Mouse (Mus musculus) thymus, adult 18-20 months (tissue): ENCODE data around the gene Asb18.

Source experiments
- DNase-seq, 2 experiments: peaks; one replicate each; pipeline ENCODE4 v3.0.0; 2022; ENCODE audit warnings: mixed read lengths in 2 of 2

The Asb18 gene

DNA sequence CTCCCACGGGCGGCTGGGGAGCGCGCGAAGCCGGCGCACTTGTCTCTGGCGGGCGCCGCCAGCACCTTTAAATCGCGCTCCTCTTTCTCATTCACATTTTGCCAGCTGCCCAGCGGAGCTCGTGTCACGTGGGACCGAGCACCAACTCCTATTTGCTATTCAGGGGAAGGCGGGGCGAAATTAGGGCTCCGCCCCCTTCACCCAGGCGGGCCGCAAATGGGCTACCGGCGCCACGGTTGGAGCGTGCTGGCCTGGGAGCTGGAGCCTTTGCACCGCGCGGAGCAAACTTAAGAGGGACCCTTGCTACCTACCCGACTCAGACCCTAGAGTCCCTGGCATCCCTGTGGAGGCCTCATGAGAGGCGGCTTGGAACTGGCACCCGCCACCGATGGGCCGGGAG lies 83.3 kb downstream of the Asb18 start, which contains the start of gene Gbx2:
Gene Gbx2, minus strand, starts transcription at position 60 of the 400 bp plus-strand sequence.
- no peak for DNase-seq

DNA sequence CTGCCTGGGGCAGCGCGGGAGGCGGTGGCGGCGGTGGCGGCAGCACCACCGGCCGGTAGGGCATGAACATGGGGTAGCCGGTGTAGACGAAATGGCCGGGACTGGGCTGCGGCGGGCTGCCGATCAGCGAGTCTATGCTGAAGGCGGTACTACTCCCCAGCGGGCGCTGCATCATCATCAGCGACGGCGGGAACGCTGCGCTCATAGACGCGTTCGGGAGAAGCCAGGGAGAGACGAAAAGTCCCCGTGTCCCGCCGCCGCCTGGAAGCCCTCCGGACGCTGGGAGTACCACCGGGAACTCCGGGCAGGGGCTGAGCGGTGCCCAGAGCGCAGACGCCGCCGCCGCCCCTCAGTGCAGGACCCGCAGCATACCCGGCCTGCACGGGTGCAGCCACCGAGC lies 83.9 kb downstream of the Asb18 start:
- DNase-seq = no peak

DNA sequence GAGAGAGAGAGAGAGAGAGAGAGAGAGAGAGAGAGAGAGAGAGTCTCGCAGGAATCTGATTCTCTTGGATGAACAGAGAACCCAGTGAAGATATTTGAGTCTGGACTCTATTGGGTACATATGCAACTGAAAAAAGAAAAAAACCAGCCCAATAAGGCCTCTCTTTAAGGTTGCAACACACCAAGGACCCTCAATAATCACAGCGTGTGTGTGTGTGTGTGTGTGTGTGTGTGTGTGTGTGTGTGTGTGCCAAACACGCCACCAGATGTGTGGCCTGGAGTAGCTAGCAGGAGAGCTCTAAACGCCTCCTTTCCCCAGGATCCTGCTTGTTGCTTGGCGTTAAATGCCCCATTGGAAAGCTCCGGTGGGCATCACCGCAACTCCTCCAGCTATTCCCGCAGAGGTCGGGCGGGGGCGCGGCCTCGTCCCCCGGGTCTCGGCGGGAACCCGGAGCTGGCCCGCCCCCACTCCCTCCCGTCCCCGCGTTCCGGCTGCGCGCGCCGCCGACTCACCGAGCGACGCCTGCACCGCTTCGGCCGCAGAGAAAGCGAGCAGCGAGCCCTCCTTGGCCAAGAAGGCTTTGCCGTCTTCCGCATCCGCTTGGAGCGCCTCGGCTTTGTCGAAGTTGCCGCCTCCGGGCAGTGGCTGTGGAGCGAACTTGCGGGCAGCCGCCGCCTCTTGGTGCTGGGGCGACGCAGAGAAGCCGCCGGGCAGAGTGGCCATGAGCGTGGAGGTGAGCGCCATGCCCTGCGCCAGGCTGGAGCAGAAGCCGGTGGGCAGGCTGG lies 84.6 kb downstream of the Asb18 start:
- no peak for DNase-seq

DNA sequence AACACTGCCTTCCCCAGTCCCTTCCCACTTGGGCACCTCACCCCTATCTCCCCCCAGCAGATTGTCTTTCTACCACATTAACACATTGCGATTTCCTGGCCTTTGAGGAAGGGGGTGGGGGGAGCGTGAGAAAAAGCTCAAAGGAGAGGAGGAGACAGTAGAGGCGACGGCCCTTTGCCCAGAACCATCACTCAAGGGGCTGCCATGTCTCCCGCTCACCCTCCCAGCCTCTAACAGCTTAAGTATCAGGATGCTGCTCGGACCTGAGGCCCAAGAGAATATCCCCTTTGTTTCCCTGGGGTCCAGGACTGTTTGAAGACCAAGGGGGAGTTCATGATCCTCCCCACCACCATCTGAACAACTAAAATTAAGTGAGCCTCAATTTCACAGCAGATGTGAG lies 85.3 kb downstream of the Asb18 start:
- DNase-seq = no peak

DNA sequence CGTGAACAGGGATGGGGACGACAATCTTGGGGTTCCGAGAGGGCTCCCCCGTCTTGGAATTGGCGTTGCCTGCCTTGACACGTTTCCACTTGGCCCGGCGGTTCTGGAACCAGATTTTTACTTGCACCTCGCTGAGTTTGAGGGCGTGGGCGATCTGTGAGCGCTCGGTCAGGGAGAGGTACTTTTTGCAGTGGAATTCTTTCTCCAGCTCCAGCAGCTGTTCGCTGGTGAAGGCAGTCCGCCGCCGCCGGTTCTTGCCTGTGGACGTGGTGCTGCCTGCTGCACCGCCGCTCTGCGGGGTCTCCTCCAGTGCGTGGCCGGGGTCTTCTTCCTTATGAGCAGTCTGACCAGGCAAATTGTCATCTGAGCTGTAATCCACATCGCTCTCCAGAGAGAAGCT lies 85.8 kb downstream of the Asb18 start:
- no peak for DNase-seq

DNA sequence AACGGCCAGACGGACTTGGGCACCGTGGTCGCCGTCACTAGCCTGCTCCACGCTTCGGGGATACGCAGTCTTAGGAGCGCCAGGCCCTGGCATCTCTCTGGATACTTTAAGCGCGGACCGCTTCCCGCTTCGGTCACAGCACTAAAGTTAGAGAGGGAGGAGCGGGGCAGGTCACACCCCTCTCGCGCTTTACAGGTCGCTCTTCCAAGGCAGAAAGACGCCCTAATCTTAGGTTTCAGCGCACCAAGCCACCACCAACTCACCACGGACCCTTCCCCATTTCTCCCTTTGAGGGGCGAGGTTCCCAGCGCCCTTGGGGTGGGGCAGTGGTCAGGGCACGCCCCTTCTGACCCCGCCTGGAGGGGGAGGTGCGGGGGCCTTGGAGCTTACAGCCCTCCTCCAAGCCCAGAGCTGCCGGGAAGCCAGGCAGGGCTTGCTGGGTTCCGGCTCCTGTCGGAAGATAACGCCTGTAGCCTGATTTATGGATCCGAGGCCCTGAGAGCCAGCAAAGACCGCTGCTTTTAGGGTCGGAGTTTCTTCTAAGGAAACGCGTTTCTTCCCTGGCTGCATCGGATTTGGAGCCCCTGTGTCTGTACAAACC lies 87.3 kb downstream of the Asb18 start:
- no peak for DNase-seq

DNA sequence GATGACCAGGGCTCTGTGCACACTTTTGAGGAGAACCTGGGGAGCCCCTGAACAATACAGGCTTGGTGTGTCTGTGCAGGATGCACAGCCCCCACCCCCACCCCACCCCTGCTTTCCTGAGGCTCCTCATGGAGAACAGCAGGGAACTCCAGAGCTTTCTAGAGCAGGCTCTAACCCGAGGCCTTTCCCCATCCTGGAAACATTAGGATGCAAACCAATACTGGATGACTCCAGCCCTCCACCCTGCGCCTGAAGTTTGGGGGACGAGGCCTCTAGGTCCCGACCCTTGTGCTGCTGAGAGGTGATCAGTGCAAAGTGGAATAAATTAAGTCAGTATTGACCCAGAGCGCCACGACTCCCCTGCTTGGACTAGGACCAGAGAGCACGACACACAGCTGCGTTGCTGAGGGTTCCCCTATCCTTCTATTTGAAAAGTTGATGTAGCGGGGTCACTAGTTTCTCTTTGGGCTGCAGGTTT lies 87.8 kb downstream of the Asb18 start:
- no peak for DNase-seq

DNA sequence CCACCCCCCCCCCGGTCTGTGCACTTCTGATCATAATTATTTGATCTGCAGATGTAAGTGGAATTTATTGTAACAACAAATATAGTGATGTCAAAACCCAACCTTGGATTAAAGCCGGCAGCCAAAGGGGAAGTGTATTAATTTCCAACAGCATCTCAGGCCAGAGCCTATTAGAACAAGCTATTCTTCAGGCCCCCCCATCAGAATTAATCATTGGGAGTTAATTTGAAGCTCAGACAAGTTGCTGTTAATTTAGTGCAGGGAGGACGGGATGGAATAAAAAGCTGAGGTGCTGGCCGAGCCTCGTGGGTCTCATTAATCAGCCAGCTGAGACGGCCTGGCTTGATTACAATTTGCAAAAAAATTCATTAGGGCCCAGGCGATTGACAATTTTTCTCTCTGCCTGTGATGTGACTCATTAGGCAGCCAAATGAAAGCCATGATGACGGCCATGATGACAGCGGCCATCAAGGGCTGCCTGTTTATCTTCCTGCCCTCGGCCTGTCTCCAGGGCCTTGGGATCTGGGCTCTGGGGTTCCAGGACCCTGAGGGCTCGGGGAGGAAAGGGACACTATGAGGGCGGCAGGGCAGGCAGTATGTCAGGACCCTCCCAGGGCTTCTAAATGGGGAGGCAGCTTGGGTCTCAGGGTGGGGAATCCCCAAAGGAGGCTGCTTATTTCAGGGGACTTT lies 88.8 kb downstream of the Asb18 start:
- DNase-seq = no peak

DNA sequence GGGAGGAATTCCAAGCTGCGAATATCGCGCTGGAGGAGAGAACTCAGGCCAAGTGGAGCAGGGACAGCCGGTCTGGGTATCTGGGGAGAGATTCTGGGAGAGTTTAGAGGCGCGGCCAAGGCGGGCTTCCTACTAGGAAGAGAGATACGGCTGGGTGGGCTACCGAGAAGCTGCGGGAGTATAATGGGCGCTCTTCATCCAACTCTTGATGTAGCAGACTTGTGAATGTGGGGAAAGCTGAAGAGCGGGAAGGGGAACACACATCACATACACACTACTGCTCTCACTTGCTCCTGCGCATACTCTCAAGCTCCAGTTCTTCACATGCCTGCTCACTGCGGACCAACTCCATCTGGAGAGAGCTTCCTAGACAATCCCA lies 90.8 kb downstream of the Asb18 start:
- DNase-seq = no peak

DNA sequence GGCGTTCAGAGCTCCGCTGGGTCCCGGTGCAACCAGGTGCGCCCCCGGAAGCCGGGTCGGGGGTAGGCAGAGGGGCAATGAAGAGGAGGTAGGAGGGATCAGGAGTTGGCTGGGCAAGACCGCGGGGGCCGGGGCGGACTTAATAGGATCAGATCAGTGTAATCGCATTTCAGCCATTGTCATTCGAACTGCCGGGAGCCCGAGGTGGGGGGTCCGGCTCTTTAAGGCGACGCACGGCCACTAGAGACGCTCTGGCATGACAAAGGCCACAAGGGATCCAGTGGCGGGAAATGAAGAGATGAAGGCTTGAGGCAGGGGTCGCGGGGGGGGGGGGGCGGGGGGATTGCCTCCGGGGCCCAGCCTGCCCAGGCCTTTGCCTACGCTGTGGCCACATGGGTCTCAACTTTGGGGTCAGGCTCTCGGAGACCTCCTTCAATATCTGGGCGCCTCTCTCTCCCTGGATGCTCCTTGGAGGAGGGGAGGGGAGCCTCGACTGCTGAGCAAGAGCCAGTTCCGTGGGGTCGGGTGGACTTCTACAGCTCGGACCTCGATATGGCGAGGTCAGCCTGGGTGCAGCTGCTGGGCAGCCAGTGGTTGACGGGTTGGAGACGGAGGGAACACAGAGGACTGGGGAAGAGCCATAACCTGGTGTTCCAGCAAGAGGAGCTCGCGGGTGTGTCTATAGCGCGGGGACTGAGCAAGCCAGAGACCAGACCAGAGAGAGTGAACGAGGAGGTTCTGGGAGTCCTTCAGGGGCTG lies 91.4 kb downstream of the Asb18 start:
- DNase-seq = no peak

DNA sequence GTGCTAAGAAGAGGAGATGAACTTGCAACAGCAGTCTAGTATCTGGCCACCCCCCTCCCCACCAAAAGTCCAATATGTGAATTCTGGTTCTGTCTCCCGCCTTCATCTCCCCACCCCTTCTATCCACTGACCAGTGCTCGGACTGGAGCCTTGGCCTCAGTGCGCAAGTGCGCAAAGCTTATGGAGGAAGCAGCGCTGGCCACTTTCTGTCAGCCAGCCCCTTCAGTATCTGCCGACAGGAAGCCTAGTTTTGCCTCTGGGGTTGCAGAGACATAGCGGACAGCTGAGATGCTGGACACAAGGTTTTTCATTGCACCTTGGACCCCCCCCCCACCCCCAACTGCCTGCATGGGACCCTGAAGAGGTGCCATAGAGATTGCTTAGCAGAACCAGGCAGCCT lies 92.2 kb downstream of the Asb18 start:
- no peak for DNase-seq

DNA sequence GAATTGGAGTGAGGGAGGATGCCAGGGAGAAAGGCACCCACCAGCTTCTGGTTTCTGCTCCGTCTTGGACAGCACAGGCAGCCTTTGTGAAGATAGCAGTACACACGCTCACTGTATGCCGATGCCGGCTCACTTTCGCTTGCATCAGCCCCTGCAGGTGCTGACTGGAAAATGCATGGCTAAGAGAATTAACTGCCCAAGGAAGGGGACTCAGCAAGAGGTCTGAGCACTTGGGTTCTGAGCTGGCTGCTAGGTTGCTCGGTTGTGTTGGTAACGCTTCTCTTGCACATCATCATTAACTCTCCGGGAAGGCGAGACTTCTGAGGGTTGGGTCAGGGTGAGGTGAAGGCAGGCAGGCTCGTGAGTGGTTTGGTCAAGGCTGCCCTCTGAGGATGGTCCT lies 92.7 kb downstream of the Asb18 start:
- no peak for DNase-seq

DNA sequence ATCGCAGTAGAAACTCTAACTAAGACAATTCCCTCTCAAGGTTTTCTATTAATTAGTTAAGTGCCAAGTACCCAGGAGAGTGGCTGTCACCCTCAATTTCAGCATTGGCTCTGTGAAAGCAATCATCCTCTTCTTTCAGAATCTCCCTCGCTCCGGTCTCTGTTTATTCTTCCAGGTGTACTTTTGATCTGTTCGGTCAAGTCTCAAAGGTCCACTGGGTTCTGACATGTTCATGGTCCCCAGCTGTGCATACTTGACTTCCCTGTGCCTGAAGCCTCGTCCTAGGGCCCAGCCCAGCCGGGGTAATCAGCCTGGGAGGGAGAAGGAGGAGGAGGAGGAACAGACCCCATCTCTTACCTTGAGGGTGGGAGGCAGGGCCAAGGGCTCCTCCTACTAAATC lies 95.3 kb downstream of the Asb18 start:
- DNase-seq = no peak

DNA sequence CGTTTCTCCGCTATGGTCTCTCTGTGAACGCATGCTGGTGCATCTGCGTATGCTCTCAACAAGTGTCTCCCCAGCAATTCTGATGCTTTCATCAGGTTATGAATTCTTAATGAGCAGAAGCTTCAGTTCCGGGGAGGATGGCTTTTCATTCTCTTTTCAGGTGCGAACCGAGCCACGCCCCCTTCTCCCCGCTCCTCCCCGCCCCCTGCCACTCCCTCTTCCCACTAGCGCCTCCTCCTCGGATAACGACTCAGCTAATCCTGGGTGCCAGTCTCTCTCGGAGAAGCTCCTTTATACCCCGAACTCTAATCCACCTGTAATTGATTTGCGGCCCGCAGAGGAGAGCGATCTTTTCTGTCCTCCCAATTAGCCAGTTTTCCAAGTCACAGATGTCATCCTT lies 96.4 kb downstream of the Asb18 start:
- no peak for DNase-seq

DNA sequence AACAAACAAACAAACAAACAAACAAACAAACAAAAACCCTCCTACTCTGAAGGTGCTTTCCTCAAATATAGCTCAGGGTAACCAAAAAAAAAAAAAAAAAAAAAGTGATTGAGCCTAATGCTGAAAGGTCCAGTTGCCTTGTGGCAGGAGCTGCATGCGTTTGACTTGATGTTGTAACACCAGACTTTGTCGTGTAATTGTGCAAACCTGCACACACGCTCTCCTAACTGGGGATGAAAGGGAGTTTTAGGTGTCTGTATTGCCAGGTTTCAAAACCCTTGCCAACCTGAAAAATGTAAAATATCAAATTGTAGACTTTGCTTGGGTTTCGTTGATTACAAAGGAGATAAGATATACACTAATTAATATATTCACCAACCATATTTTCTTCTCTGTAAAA lies 100.9 kb downstream of the Asb18 start:
- no peak for DNase-seq

DNA sequence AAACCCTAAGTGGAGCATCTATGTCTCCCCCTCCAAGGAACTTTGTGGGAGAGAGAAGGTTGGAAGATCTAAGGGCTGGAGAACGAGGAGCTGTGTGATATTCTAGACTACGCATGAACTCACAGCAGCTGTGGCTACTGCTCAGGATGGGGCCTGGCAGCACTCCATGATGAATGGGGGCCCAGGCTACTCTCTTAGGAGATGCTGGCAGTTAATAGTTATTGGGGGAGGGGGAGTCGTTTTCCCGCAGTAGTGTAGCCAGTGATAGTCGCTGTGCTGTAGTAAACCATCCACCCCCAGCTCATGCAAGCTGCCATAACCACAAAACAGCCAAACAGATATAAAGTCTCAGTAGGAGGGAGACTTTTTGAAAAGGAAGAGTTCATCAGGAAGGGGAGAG lies 102.1 kb downstream of the Asb18 start:
- DNase-seq = no peak

DNA sequence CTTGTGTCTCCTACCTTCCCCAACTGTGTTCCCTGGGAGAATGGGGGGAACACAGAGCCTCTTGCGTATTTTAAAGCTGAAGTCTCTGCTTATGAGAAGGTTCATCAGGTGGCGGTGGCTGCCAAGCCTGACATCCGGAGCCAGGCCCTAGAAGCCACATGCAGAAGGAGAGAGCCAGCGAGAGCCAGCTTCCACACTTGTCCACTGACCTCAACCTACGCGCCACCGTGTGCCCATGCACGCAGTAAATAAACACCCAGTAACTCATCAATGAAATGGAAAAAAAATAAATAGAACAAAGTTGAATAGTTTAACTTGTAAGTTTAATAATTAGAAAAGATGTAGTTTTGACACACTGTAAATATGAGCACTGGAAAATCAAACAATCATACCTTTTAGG lies 104.7 kb downstream of the Asb18 start:
- no peak for DNase-seq

DNA sequence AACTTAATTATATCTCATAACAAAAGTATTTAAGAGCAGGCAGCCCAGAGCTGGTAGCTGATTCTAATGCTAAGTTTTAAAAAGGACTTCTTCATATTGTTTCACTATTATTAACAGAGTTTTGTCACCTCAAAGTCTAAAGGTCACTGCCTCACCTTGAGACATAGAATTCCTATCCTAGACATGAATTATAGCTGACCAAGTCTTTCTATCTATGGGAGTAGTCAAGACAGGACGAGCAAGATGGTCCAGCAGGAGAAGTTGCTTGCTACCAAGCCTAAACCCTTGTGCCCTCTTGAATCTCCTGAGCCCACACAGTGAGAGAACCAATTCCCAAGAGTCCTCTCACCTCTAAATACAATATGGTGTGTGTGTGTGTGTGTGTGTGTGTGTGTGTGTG lies 111.8 kb downstream of the Asb18 start:
- no peak for DNase-seq

DNA sequence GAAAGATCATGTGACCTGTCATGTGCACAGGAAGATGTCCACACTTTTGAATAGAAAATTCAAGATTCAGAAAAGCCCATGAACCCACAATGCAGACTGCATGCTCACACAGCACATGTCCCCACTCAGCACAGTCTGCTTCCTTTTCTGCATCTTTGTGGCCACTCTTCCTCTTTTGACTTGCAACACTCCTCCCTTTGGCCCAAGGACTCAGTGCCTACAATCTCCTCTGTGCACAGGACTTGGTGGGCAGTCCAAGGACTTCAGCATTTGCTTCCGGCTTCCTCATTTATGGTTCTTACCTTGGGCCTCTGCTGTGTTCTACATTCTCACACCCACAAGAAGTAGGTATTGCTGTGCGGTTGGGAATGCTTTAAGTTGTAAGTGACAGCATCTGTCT lies 112.2 kb downstream of the Asb18 start:
- no peak for DNase-seq

DNA sequence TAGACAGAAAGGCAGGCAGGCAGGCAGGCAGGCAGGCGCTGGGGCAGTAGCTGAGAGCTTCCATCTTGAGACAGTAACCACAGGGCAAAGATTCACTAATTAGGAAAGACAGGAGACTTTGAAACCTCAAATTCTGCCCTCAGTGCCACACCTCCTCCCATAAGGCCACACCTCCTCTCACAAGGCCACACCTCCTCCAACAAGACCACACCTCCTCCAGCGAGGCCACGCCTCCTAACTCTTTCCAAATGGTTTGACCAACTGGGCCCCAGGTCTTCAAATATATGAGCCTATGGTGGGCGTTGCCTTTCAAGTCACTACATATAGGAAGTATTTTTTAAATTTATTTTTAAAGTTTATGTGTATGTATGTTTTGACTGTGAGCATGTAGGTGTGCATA lies 113.1 kb downstream of the Asb18 start:
- no peak for DNase-seq
